ENCODE assay signal across 8 mouse cellular contexts in genomic region chr2:148874617-148875334, GRCm38 (mm10). TPM values are rescaled to one million over a fixed set of nuclear protein-coding genes. Genes with fewer than 3 reads are reported as not detected.
DNase-seq lines count a peak whose midpoint lies in the region; ATAC-seq and TF ChIP-seq lines count a peak whose summit lies in the region.

No protein-coding gene starts in this region.

- H3K27me3 ChIP-seq in forebrain, embryonic 14.5 days (replicated peaks; ENCODE audit: control insufficient read depth, insufficient read depth, low read length), result no peaks in the 10 kb centered on the region
- H3K27me3 ChIP-seq in intestine, postnatal 0 days (replicated peaks; ENCODE audit: control insufficient read depth, insufficient read depth, low read length), result no peaks in the 10 kb centered on the region
- H3K27me3 ChIP-seq in lung, embryonic 16.5 days (ENCODE audit: control insufficient read depth, insufficient read depth, low read depth, low read length), result no peaks in the 10 kb centered on the region

- H3K9me3 ChIP-seq in forebrain, embryonic 14.5 days (replicated peaks; ENCODE audit: control insufficient read depth, low read length), result no peaks in the 10 kb centered on the region
- no peaks in the 10 kb centered on the region for H3K9me3 ChIP-seq in intestine, postnatal 0 days (ENCODE audit: control insufficient read depth)
- H3K9me3 ChIP-seq in lung, embryonic 16.5 days (ENCODE audit: control insufficient read depth, low read length), result no peaks in the 10 kb centered on the region

- peaks cover 24% of the 10 kb centered on the region for H3K36me3 ChIP-seq in forebrain, embryonic 14.5 days (ENCODE audit: control insufficient read depth, insufficient read depth, low read length)
- H3K36me3 ChIP-seq in intestine, postnatal 0 days (ENCODE audit: control insufficient read depth, insufficient read depth), result peaks cover 12% of the 10 kb centered on the region; the same call in 1 of the 2 replicates
- peaks cover 13% of the 10 kb centered on the region for H3K36me3 ChIP-seq in lung, embryonic 16.5 days (ENCODE audit: control insufficient read depth, insufficient read depth, low read length)

- under 1% methylated on average over 34 of the region's 34 CpGs for WGBS in forebrain, embryonic 14.5 days
- under 1% methylated on average over 34 of the region's 34 CpGs for WGBS in intestine, postnatal 0 days
- under 1% methylated on average over 34 of the region's 34 CpGs for WGBS in lung, embryonic 16.5 days

- peaks cover 20% of the 10 kb centered on the region for H3K4me1 ChIP-seq in forebrain, embryonic 14.5 days (ENCODE audit: control insufficient read depth, insufficient read depth, low read length)
- H3K4me1 ChIP-seq in intestine, postnatal 0 days (replicated peaks; ENCODE audit: control insufficient read depth, insufficient read depth, low read length), result no peaks in the 10 kb centered on the region
- H3K4me1 ChIP-seq in lung, embryonic 16.5 days (replicated peaks; ENCODE audit: control insufficient read depth, insufficient read depth, low read length), result peaks cover 38% of the 10 kb centered on the region

- peak; percentile 67 for ATAC-seq in forebrain, embryonic 14.5 days
- ATAC-seq in intestine, postnatal 0 days, result peak; percentile 67
- peak; percentile 65 for ATAC-seq in lung, embryonic 16.5 days (ENCODE audit: low read depth)

- TF ChIP-seq CTCF in left cerebral cortex, adult 2 months (IDR thresholded peaks at IDR 0.05), result no peak
- TF ChIP-seq CTCF in intestine, postnatal 0 days (IDR thresholded peaks at IDR 0.05; ENCODE audit: low read depth), result no peak

- peak overlapping the region; percentile 88 for H3K4me3 ChIP-seq in left cerebral cortex, adult 2 months
- H3K4me3 ChIP-seq in forebrain, embryonic 14.5 days (ENCODE audit: low read depth, low read length), result peak overlapping the region; percentile 90
- peak overlapping the region; percentile 78 for H3K4me3 ChIP-seq in intestine, postnatal 0 days (ENCODE audit: low read depth, low read length)
- H3K4me3 ChIP-seq in lung, embryonic 16.5 days (ENCODE audit: low read length), result peak overlapping the region; percentile 77

- H3K4me2 ChIP-seq in forebrain, embryonic 14.5 days (ENCODE audit: low read length), result peak overlapping the region; percentile 83
- H3K4me2 ChIP-seq in intestine, postnatal 0 days (replicated peaks; ENCODE audit: low read depth), result peak overlapping the region; percentile 89
- H3K4me2 ChIP-seq in lung, embryonic 16.5 days (ENCODE audit: low read depth, low read length), result peak overlapping the region; percentile 76

- peak overlapping the region; percentile 90 for H3K27ac ChIP-seq in left cerebral cortex, adult 2 months
- H3K27ac ChIP-seq in forebrain, embryonic 14.5 days (ENCODE audit: low read depth, low read length), result peak overlapping the region; percentile 80
- peak overlapping the region; percentile 73 for H3K27ac ChIP-seq in intestine, postnatal 0 days (ENCODE audit: low read depth, low read length)
- H3K27ac ChIP-seq in lung, embryonic 16.5 days (ENCODE audit: low read length), result peak overlapping the region; percentile 96

- DNase-seq in left cerebral cortex, adult 2 months (ENCODE audit: extremely low spot score in 1 of 2, low spot score in 2 of 2), result no peak
- DNase-seq in left cerebral cortex, adult 11 months (ENCODE audit: low spot score), result no peak
- DNase-seq in cerebellum, adult 11 months, result peak; percentile 20
- peak; percentile 67 for DNase-seq in forebrain, embryonic 14.5 days (ENCODE audit: low spot score)
- DNase-seq in retina, postnatal 7 days (ENCODE audit: low read depth, low spot score), result peak; percentile 57
- no peak for DNase-seq in frontal cortex, postnatal 25 days (ENCODE audit: low spot score in 2 of 2)

- H3K9ac ChIP-seq in forebrain, embryonic 14.5 days (ENCODE audit: low read length), result peak overlapping the region; percentile 92
- H3K9ac ChIP-seq in intestine, postnatal 0 days (ENCODE audit: low read depth, low read length), result peak overlapping the region; percentile 59
- peak overlapping the region; percentile 85 for H3K9ac ChIP-seq in lung, embryonic 16.5 days (ENCODE audit: low read length)

- intact Hi-C loops in left cerebral cortex, adult 2 months (cut with DNase I), result loop anchor here (2.0 kb wide), 1 partner anchor 26 kb away; no protein-coding TSS in a partner anchor

RNA-seq across cellular contexts. Expression of gene Cst3, which starts 0.7 kb away (rescaled TPM):
- 1,000 to 10,000 TPM; 1,809 to 1,890 TPM for total RNA-seq in left cerebral cortex, adult 2 months (2021)
- polyA plus RNA-seq in forebrain, embryonic 14.5 days (2014; fragmentation: Nextera tagmentation; extraction: Ambion mirVana), result 547 and 623 TPM in 2 replicates
- 305 and 313 TPM in 2 replicates for polyA plus RNA-seq in intestine, postnatal 0 days (2015; fragmentation: Nextera tagmentation; extraction: Ambion mirVana)
- 551 and 603 TPM in 2 replicates for polyA plus RNA-seq in lung, embryonic 16.5 days (2015; fragmentation: Nextera tagmentation; extraction: Ambion mirVana)

RNA-seq across cellular contexts. Expression of gene 9230104L09Rik, which starts 9.9 kb away (rescaled TPM):
- total RNA-seq in left cerebral cortex, adult 2 months (2021), result not detected
- polyA plus RNA-seq in forebrain, embryonic 14.5 days (2014; fragmentation: Nextera tagmentation; extraction: Ambion mirVana), result not detected in 2 replicates
- not detected in 2 replicates for polyA plus RNA-seq in intestine, postnatal 0 days (2015; fragmentation: Nextera tagmentation; extraction: Ambion mirVana)
- not detected in 2 replicates for polyA plus RNA-seq in lung, embryonic 16.5 days (2015; fragmentation: Nextera tagmentation; extraction: Ambion mirVana)

RNA-seq across cellular contexts. Expression of gene Cst9, which starts 39.8 kb away (rescaled TPM):
- not detected for total RNA-seq in left cerebral cortex, adult 2 months (2021)
- not detected in 2 replicates for polyA plus RNA-seq in forebrain, embryonic 14.5 days (2014; fragmentation: Nextera tagmentation; extraction: Ambion mirVana)
- not detected in 2 replicates for polyA plus RNA-seq in intestine, postnatal 0 days (2015; fragmentation: Nextera tagmentation; extraction: Ambion mirVana)
- 0.24 TPM in 1 of 2 replicates, not detected in the other for polyA plus RNA-seq in lung, embryonic 16.5 days (2015; fragmentation: Nextera tagmentation; extraction: Ambion mirVana)

RNA-seq across cellular contexts. Expression of gene Cst13, which starts 54.9 kb away (rescaled TPM):
- not detected for total RNA-seq in left cerebral cortex, adult 2 months (2021)
- polyA plus RNA-seq in forebrain, embryonic 14.5 days (2014; fragmentation: Nextera tagmentation; extraction: Ambion mirVana), result not detected in 2 replicates
- polyA plus RNA-seq in intestine, postnatal 0 days (2015; fragmentation: Nextera tagmentation; extraction: Ambion mirVana), result not detected in 2 replicates
- polyA plus RNA-seq in lung, embryonic 16.5 days (2015; fragmentation: Nextera tagmentation; extraction: Ambion mirVana), result not detected in 2 replicates

Comparison
In these comparisons a context has a peak if more than half of its experiments do, and no peak if none do; other contexts are left out.
1. DNase-seq: peak in cerebellum, adult 11 months (single experiment), forebrain, embryonic 14.5 days (single experiment) and retina, postnatal 7 days (single experiment); none in left cerebral cortex, adult 2 months (0 of 2), left cerebral cortex, adult 11 months (single experiment) and frontal cortex, postnatal 25 days (0 of 2).
2. Peak in every context shown above with its lines, with median percentiles within 50 percentile points of each other: H3K27ac ChIP-seq, H3K4me3 ChIP-seq, ATAC-seq, H3K4me2 ChIP-seq and H3K9ac ChIP-seq.